Mouse (Mus musculus): Measurements from ENCODE around the gene Cdh13. TPM values are rescaled to one million over a fixed set of nuclear protein-coding genes. Genes with fewer than 3 reads are reported as not detected.
"Not testable (repeated sequence)": the region's sequence is repeated elsewhere in the genome, so short reads cannot be mapped to it uniquely, and the experiment has no call there.

Gene Cdh13
- polyA plus RNA-seq, 2 experiments, result 9.3 to 25.2 TPM

GRCm38 (mm10) chr8:118754119-118754518 is 470.6 kb downstream of the Cdh13 start:
- no peaks in the 10 kb centered on the region for H3K9me3 ChIP-seq (ENCODE audit: control insufficient read depth, low read length)
- H3K36me3 ChIP-seq (ENCODE audit: control insufficient read depth, insufficient read depth, low read length), result no peaks in the 10 kb centered on the region
- H3K9ac ChIP-seq (ENCODE audit: low read depth, low read length, severe bottlenecking), result no peak overlapping the region
- no peaks in the 10 kb centered on the region for H3K27me3 ChIP-seq (ENCODE audit: control insufficient read depth, insufficient read depth, low read length)
- no peak for TF ChIP-seq POLR2A (IDR thresholded peaks at IDR 0.05; ENCODE audit: borderline replicate concordance, extremely low read depth, insufficient read depth, insufficient read length)
- WGBS, result 85% methylated on average over 7 of the region's 7 CpGs
- DNase-seq (ENCODE audit: low spot score) (no peak), ATAC-seq (ENCODE audit: low FRiP score, low read depth) (no peak)
- H3K4me1 ChIP-seq (ENCODE audit: control insufficient read depth, insufficient read depth, low read length), result no peaks in the 10 kb centered on the region
- no peak overlapping the region for H3K4me3 ChIP-seq (replicated peaks; ENCODE audit: low read length)
- H3K27ac ChIP-seq (replicated peaks; ENCODE audit: low read depth, low read length), result no peak overlapping the region
- no peak overlapping the region for H3K4me2 ChIP-seq (replicated peaks; ENCODE audit: low read depth, low read length, severe bottlenecking)

GRCm38 (mm10) chr8:118777507-118777906 is 494.0 kb downstream of the Cdh13 start:
- H3K27me3 ChIP-seq (ENCODE audit: control insufficient read depth, insufficient read depth, low read length); H3K36me3 ChIP-seq (ENCODE audit: control insufficient read depth, insufficient read depth, low read length); H3K4me2 ChIP-seq (replicated peaks; ENCODE audit: low read depth, low read length, severe bottlenecking); H3K4me3 ChIP-seq (replicated peaks; ENCODE audit: low read length); ATAC-seq (ENCODE audit: low FRiP score, low read depth); DNase-seq (ENCODE audit: low spot score); H3K9me3 ChIP-seq (ENCODE audit: control insufficient read depth, low read length); H3K9ac ChIP-seq (ENCODE audit: low read depth, low read length, severe bottlenecking); H3K27ac ChIP-seq (replicated peaks; ENCODE audit: low read depth, low read length); H3K4me1 ChIP-seq (ENCODE audit: control insufficient read depth, insufficient read depth, low read length): not testable (repeated sequence)
- 94% methylated on average over 6 of the region's 6 CpGs for WGBS

DNA sequence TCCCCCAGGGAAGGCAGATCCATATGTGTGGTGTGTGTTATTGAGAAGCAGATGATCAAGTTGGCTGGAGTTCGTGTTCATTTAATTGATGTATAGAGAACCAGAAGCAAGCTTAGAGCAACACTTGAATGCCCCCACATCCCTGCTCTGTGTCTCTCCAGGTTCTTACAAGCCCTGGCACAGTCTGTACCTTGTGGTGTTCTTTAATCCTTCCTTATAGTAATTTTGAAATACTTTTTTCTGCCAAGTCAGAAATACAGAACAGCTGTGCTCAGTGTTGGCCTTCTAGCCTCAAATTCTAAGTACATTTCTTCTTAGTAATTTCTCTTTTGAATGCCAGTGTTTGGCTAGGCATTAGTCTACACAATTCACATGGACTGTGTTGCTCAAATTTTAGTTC is 494.8 kb downstream of the Cdh13 start:
- no peak overlapping the region for H3K4me2 ChIP-seq (replicated peaks; ENCODE audit: low read depth, low read length, severe bottlenecking)
- 75% methylated on average over 1 of the region's 1 CpGs for WGBS
- no peaks in the 10 kb centered on the region for H3K36me3 ChIP-seq (ENCODE audit: control insufficient read depth, insufficient read depth, low read length)
- TF ChIP-seq POLR2A (IDR thresholded peaks at IDR 0.05; ENCODE audit: borderline replicate concordance, extremely low read depth, insufficient read depth, insufficient read length), result no peak
- H3K4me1 ChIP-seq (ENCODE audit: control insufficient read depth, insufficient read depth, low read length), result no peaks in the 10 kb centered on the region
- no peak overlapping the region for H3K27ac ChIP-seq (replicated peaks; ENCODE audit: low read depth, low read length)
- H3K9me3 ChIP-seq (ENCODE audit: control insufficient read depth, low read length), result no peaks in the 10 kb centered on the region
- H3K4me3 ChIP-seq (replicated peaks; ENCODE audit: low read length), result no peak overlapping the region
- H3K27me3 ChIP-seq (ENCODE audit: control insufficient read depth, insufficient read depth, low read length), result no peaks in the 10 kb centered on the region
- ATAC-seq (ENCODE audit: low FRiP score, low read depth), result no peak
- no peak overlapping the region for H3K9ac ChIP-seq (ENCODE audit: low read depth, low read length, severe bottlenecking)
- peak; percentile 13 for DNase-seq (ENCODE audit: low spot score)

DNA sequence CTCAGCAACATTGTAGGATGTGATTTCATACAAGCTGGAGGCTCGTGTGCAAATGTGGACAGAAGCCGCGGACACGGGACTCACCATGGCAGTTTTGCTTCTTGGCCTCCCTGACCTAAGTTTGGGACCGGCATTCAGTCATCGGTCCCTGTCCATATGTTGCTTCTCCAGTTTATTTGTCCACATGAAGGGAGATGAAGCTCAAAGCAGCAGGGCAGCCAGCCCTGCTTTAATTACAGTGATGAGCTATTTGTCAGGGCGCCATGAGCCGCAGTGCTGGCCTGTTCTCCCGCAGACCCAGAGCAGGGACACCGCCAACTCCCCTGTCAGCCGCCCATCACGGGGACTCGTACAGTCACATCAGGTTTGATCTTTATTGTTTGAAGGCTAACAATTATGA is 502.1 kb downstream of the Cdh13 start:
- Histone ChIP-seq H3K27ac (replicated peaks; ENCODE audit: low read depth, low read length) (no peak overlapping the region), H3K4me2 (replicated peaks; ENCODE audit: low read depth, low read length, severe bottlenecking) (no peak overlapping the region), H3K9me3 (ENCODE audit: control insufficient read depth, low read length) (no peaks in the 10 kb centered on the region), H3K4me3 (replicated peaks; ENCODE audit: low read length) (no peak overlapping the region), H3K4me1 (ENCODE audit: control insufficient read depth, insufficient read depth, low read length) (no peaks in the 10 kb centered on the region), H3K9ac (ENCODE audit: low read depth, low read length, severe bottlenecking) (no peak overlapping the region), H3K36me3 (ENCODE audit: control insufficient read depth, insufficient read depth, low read length) (no peaks in the 10 kb centered on the region), H3K27me3 (ENCODE audit: control insufficient read depth, insufficient read depth, low read length) (no peaks in the 10 kb centered on the region)
- no peak for ATAC-seq (ENCODE audit: low FRiP score, low read depth)
- TF ChIP-seq POLR2A (IDR thresholded peaks at IDR 0.05; ENCODE audit: borderline replicate concordance, extremely low read depth, insufficient read depth, insufficient read length), result no peak
- no peak for DNase-seq (ENCODE audit: low spot score)
- WGBS, result 93% methylated on average over 13 of the region's 13 CpGs

- DNase-seq (ENCODE audit: low spot score) (no peak), ATAC-seq (ENCODE audit: low FRiP score, low read depth) (no peak)
- no peak overlapping the region for H3K27ac ChIP-seq (replicated peaks; ENCODE audit: low read depth, low read length)
- H3K4me3 ChIP-seq (replicated peaks; ENCODE audit: low read length), result no peak overlapping the region
- no peaks in the 10 kb centered on the region for H3K9me3 ChIP-seq (ENCODE audit: control insufficient read depth, low read length)
- no peaks in the 10 kb centered on the region for H3K36me3 ChIP-seq (ENCODE audit: control insufficient read depth, insufficient read depth, low read length)
- WGBS, result 76% methylated on average over 7 of the region's 7 CpGs
- TF ChIP-seq POLR2A (IDR thresholded peaks at IDR 0.05; ENCODE audit: borderline replicate concordance, extremely low read depth, insufficient read depth, insufficient read length), result no peak
- H3K4me2 ChIP-seq (replicated peaks; ENCODE audit: low read depth, low read length, severe bottlenecking), result no peak overlapping the region
- no peak overlapping the region for H3K9ac ChIP-seq (ENCODE audit: low read depth, low read length, severe bottlenecking)
- H3K4me1 ChIP-seq (ENCODE audit: control insufficient read depth, insufficient read depth, low read length), result no peaks in the 10 kb centered on the region
- no peaks in the 10 kb centered on the region for H3K27me3 ChIP-seq (ENCODE audit: control insufficient read depth, insufficient read depth, low read length)
Measured at GRCm38 (mm10) chr8:118789649-118790048, 506.1 kb downstream of the Cdh13 start.

DNA sequence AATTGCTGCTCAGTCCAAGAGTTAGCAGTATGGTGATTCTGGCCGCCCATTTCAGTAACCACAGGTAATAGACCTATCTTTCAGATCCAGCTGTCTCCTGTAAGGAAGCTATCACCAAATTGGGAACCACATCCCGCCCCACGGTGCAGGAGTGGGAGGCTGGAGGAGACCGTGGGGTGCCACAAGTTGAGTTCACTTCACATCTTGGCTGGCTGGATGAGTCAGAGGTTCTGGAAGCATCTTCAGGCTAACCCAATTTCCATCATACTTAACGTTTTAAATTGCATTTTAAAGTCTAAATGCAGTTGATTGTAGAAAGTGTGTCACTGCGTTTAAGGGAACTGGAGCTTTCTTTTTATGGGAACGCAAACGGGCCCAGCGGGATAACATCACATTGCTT is 511.4 kb downstream of the Cdh13 start:
- Histone ChIP-seq H3K9ac (ENCODE audit: low read depth, low read length, severe bottlenecking) (no peak overlapping the region), H3K4me2 (replicated peaks; ENCODE audit: low read depth, low read length, severe bottlenecking) (no peak overlapping the region), H3K9me3 (ENCODE audit: control insufficient read depth, low read length) (no peaks in the 10 kb centered on the region), H3K27ac (replicated peaks; ENCODE audit: low read depth, low read length) (no peak overlapping the region), H3K4me3 (replicated peaks; ENCODE audit: low read length) (no peak overlapping the region), H3K36me3 (ENCODE audit: control insufficient read depth, insufficient read depth, low read length) (no peaks in the 10 kb centered on the region), H3K4me1 (ENCODE audit: control insufficient read depth, insufficient read depth, low read length) (no peaks in the 10 kb centered on the region), H3K27me3 (ENCODE audit: control insufficient read depth, insufficient read depth, low read length) (no peaks in the 10 kb centered on the region)
- ATAC-seq (ENCODE audit: low FRiP score, low read depth), result no peak
- no peak for TF ChIP-seq POLR2A (IDR thresholded peaks at IDR 0.05; ENCODE audit: borderline replicate concordance, extremely low read depth, insufficient read depth, insufficient read length)
- WGBS, result 68% methylated on average over 9 of the region's 9 CpGs
- DNase-seq (ENCODE audit: low spot score), result no peak

Data from limb, embryonic 14.5 days (tissue).